Mouse (Mus musculus) spleen, postnatal 4 days (tissue): ENCODE measurements around the gene Hoxd11.

Experiments
- DNase-seq, 2 experiments: peaks; one replicate each; pipeline ENCODE4 v3.0.0; 2022; ENCODE audit warnings: low spot score in 2 of 2

The Hoxd11 gene

DNA sequence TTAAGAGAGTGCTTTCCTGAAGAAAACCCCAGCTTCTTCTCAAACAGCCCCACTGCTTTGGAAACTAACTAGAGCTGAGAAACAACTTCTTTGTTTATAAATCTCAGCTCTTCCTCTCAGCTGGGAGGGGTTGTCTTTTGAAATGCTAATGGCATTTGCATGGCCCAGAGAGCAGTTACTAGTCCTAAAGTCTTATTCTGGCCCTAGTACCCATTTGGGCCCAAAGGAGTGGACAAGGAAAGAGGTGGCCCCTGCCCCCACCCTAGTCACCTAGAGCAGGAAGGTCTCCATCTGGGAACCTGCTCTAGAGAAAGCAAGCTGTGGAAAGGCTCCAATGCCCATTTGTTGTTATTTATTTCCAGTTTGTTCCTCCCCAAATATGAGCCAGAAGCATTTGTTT, 51.7 kb downstream of the Hoxd11 start:
- no peak for DNase-seq

- no peak for DNase-seq
Measured at GRCm38 (mm10) chr2:74731799-74732512, 52.6 kb downstream of the Hoxd11 start.

- DNase-seq = no peak
Measured at GRCm38 (mm10) chr2:74732513-74733316, 53.4 kb downstream of the Hoxd11 start.

- DNase-seq = no peak
Measured at GRCm38 (mm10) chr2:74733317-74733661, 53.9 kb downstream of the Hoxd11 start.

DNA sequence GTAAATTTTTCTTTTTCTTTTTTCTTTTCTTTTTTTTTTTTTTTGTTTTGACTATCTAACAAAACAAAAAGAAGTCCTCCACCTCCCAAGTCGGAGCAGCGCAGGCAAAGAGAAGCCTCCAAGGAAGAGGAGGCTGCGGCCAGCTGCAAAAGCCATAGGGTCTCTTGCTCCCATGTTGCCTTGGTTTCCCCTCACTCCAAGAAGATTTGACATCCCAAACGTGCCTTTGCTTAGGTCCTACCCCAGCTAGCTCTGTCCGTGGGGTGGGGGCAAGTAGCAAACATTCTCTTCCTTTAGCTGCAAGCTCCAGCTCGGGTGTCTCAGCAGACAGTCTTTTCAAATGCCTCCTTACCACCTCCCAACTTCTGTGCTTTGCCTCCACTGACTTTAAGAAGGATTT, 54.4 kb downstream of the Hoxd11 start:
- DNase-seq = no peak

DNA sequence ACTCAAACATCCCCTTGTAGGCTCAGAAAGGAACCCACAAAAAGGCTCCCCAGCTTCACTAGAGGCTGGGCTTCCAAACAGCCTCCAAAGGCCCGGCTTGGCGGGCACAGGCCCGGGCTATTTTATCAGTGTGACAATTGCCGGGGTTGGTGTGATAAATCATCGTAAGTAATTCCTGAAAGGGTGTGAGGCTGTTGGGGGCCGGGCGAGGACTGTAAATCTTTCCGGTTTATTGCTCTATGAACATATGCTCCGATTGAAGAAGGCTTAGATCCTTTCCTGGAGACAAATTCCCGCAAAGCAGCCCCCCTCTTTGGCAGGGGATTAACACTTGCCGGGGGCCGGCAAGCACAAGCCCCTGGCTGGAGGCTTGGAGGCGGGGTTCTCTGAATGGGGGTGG, 55.1 kb downstream of the Hoxd11 start:
- no peak for DNase-seq

DNA sequence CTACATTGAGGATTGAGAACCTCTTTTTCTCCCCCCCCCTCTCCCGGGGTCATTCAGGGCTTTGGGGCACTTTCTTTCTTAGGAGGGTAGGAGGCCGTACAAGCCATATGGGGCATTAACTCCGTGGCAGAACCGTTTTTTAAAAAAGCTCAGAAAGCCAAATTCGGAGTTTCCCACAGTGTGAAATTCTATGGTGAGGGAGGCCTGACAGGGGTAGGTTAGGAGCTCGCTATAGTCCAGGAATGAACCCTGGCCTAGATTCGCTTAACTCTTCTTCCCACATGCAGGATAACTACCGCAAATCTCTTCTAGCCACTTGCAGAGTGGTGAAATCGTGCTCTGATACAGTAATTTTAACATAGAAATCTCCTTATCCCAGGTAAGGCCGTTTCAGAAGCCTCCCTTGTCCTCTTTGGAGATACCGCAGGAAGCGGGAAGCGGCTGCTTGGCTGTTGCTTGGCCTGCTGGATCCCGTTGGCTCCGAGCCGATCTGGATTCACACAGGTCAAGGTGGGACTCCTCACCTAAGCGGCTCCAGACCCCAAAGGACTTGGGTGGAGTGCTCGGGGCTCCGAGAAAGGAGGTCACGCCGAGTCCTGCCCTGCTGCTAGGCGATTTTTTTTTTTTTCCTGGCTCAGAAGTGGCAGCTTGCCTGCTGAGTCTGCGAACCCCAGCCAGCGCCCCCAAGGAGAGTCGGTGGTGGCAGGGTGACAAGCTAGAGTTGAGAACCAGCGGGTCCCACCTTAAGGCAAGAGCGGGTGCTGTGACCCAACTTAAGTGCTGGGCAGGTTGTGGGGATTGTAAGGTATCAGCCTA, 55.8 kb downstream of the Hoxd11 start:
- no peak for DNase-seq

GRCm38 (mm10) chr2:74735851-74736687, 56.7 kb downstream of the Hoxd11 start:
- DNase-seq = no peak
